Comparison of ENCODE assay signal across 8 mouse cellular contexts in the genomic region with DNA sequence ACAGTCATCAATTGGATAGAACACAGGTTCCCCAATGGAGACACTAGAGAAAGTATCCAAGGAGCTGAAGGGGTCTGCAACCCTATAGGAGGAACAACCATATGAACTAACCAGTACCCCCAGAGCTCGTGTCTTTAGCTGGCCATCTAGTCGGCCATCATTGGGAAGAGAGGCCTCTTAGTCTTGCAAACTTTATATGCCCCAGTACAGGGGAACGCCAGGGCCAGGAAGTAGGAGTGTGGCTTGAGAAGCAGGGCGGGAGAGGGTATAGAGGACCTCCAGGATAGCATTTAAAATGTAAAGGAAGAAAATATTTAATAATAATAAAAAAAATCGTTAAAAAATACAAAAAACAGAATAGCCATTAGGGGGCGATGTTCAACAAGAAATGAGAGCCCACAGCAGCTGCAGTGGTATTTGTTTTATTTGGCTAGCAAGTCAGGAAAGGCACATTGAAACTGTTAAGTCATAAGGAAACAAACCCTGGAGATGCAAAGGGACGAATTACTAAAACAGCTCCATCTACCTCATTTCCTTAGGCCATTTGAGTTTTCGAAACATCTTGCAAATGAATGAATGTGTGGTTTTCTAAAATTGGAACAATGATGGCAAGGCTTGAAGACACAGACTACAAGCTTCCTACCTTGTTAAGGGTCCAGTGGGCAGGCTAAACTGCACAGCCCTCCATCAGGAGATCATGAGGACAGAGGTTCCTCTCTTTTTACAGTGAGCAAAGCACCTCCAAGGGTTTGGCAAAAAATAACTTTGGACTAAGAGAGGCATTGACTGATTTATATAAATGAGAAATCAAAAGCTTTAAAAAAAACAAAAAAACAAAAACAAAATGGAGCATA.
A peak's percentile ranks its signal among the peaks of the same experiment; 100 is the strongest.
DNase-seq lines count a peak whose midpoint lies in the region; ATAC-seq and TF ChIP-seq lines count a peak whose summit lies in the region.

No protein-coding gene starts in this region.

- ATAC-seq in lung, postnatal 0 days: 0 out of 2 replicates have a peak, but pooled peaks have one; percentile 28
- ATAC-seq in forebrain, postnatal 0 days: peak; percentile 74
- peak; percentile 78 for ATAC-seq in neural tube, embryonic 14.5 days (ENCODE audit: low read depth)
- ATAC-seq in megakaryocyte-erythroid progenitor cell, adult 5-6 weeks (replicated peaks; ENCODE audit: low FRiP score, low TSS enrichment, poor library complexity, severe bottlenecking): no peak

- no peaks in the 10 kb centered on the region for H3K36me3 ChIP-seq in lung, postnatal 0 days (ENCODE audit: insufficient read depth, low read length)
- no peaks in the 10 kb centered on the region for H3K36me3 ChIP-seq in forebrain, postnatal 0 days (ENCODE audit: insufficient read depth)
- H3K36me3 ChIP-seq in neural tube, embryonic 14.5 days (ENCODE audit: control insufficient read depth, insufficient read depth, low read length): no peaks in the 10 kb centered on the region

- no peak overlapping the region for H3K9ac ChIP-seq in lung, postnatal 0 days (replicated peaks; ENCODE audit: low read depth)
- no peak overlapping the region for H3K9ac ChIP-seq in forebrain, postnatal 0 days
- no peak overlapping the region for H3K9ac ChIP-seq in neural tube, embryonic 14.5 days (replicated peaks; ENCODE audit: low read depth, low read length)

- DNase-seq in cerebellum, adult 9-10 months: peak; percentile 2
- DNase-seq in cerebellum, postnatal 4 days (ENCODE audit: low spot score in 2 of 2): no peak
- peak; percentile 67 for DNase-seq in lung, postnatal 0 days (ENCODE audit: low spot score)
- no peak for DNase-seq in lung, postnatal 14 days
- peak; percentile 71 for DNase-seq in forebrain, postnatal 0 days
- DNase-seq in urinary bladder, adult 18-20 months (ENCODE audit: low spot score in 2 of 2): no peak

- no peak overlapping the region for H3K27ac ChIP-seq in lung, postnatal 0 days (ENCODE audit: low read length)
- no peak overlapping the region for H3K27ac ChIP-seq in forebrain, postnatal 0 days (ENCODE audit: low read depth, low read length)
- H3K27ac ChIP-seq in neural tube, embryonic 14.5 days (ENCODE audit: low read depth, low read length): no peak overlapping the region

- H3K4me3 ChIP-seq in lung, postnatal 0 days (ENCODE audit: low read depth, low read length): no peak overlapping the region
- no peak overlapping the region for H3K4me3 ChIP-seq in forebrain, postnatal 0 days (ENCODE audit: low read depth, low read length)
- no peak overlapping the region for H3K4me3 ChIP-seq in neural tube, embryonic 14.5 days (ENCODE audit: low read depth, low read length)

- no peak overlapping the region for H3K4me2 ChIP-seq in lung, postnatal 0 days (replicated peaks; ENCODE audit: low read depth, low read length)
- no peak overlapping the region for H3K4me2 ChIP-seq in forebrain, postnatal 0 days (ENCODE audit: low read depth)
- H3K4me2 ChIP-seq in neural tube, embryonic 14.5 days (ENCODE audit: low read depth, low read length): no peak overlapping the region

- no peaks in the 10 kb centered on the region for H3K9me3 ChIP-seq in lung, postnatal 0 days (ENCODE audit: low read length)
- no peaks in the 10 kb centered on the region for H3K9me3 ChIP-seq in forebrain, postnatal 0 days (ENCODE audit: low read length)
- H3K9me3 ChIP-seq in neural tube, embryonic 14.5 days (ENCODE audit: control insufficient read depth, low read length): no peaks in the 10 kb centered on the region

- 21% methylated on average over 8 of the region's 8 CpGs for WGBS in lung, postnatal 0 days
- 24% methylated on average over 8 of the region's 8 CpGs for WGBS in forebrain, postnatal 0 days
- WGBS in neural tube, embryonic 14.5 days: 31% methylated on average over 8 of the region's 8 CpGs

- TF ChIP-seq EP300 in lung, postnatal 0 days (IDR thresholded peaks at IDR 0.05): no peak

- no peaks in the 10 kb centered on the region for H3K27me3 ChIP-seq in lung, postnatal 0 days (replicated peaks; ENCODE audit: insufficient read depth, low read length)
- no peaks in the 10 kb centered on the region for H3K27me3 ChIP-seq in forebrain, postnatal 0 days (ENCODE audit: insufficient read depth, low read length)
- H3K27me3 ChIP-seq in neural tube, embryonic 14.5 days (ENCODE audit: control insufficient read depth, insufficient read depth, low read length): no peaks in the 10 kb centered on the region

- H3K4me1 ChIP-seq in lung, postnatal 0 days (ENCODE audit: insufficient read depth, low read depth, low read length): no peaks in the 10 kb centered on the region
- no peaks in the 10 kb centered on the region for H3K4me1 ChIP-seq in forebrain, postnatal 0 days (ENCODE audit: insufficient read depth)
- H3K4me1 ChIP-seq in neural tube, embryonic 14.5 days (ENCODE audit: control insufficient read depth, insufficient read depth, low read length): no peaks in the 10 kb centered on the region

- peak; percentile 57 for TF ChIP-seq CTCF in lung, postnatal 0 days (IDR thresholded peaks at IDR 0.05)
- TF ChIP-seq CTCF in forebrain, postnatal 0 days (IDR thresholded peaks at IDR 0.05; ENCODE audit: low read depth): peak; percentile 61

Comparison
In these comparisons a context has a peak if more than half of its experiments do, and no peak if none do; other contexts are left out.
1. DNase-seq: peak in cerebellum, adult 9-10 months (single experiment), lung, postnatal 0 days (single experiment) and forebrain, postnatal 0 days (single experiment); none in cerebellum, postnatal 4 days (0 of 2), lung, postnatal 14 days (single experiment) and urinary bladder, adult 18-20 months (0 of 2).